ENCODE assay signal across 13 mouse cellular contexts in the genomic region with DNA sequence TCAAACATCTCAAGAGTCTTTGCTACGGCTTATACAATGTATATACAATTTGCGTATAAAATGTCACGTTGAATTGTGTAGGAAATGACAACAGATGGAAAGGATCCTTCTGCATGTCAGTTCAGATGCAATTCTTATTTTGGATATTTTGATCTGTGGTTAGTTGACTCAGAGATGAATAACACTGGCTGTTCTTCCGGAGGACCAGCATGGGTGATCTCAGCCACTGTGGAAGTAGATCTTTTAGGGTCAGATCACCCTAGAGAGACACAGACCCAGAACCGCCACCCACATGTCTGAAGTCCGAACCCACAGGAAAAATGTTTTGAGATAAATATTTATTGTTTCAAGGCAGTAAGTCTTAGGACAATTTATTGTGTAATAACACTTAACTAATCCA.
"Had no signal": no experiment of that assay in that cellular context is flagged by ENCODE, and none has a peak within 500 bp of the region (broad histone marks: within the 10 kb centered on the region; RNA-seq: fewer than 3 reads in every experiment).

No protein-coding gene starts in this region.

- H3K4me2 ChIP-seq: limb, embryonic 13.5 days; neural tube, embryonic 12.5 days had no signal

- H3K27ac ChIP-seq: limb, embryonic 13.5 days; liver, embryonic 14.5 days; midbrain, embryonic 10.5 days; neural tube, embryonic 12.5 days had no signal

- DNase-seq: kidney, adult 2 months; kidney, postnatal 10 days; left cerebral cortex, postnatal 4 days; lung, adult 2 months; lung, postnatal 10 days; lung, postnatal 4 days; midbrain, embryonic 14.5 days; right cerebral cortex, postnatal 25 days; thymus, postnatal 36 days had no signal

- H3K36me3 ChIP-seq: limb, embryonic 13.5 days; midbrain, embryonic 10.5 days; neural tube, embryonic 12.5 days had no signal

- H3K27me3 ChIP-seq: limb, embryonic 13.5 days; neural tube, embryonic 12.5 days had no signal

- H3K4me3 ChIP-seq: limb, embryonic 13.5 days; midbrain, embryonic 10.5 days; neural tube, embryonic 12.5 days had no signal

- H3K9me3 ChIP-seq: limb, embryonic 13.5 days; midbrain, embryonic 10.5 days; neural tube, embryonic 12.5 days had no signal

- H3K4me1 ChIP-seq: midbrain, embryonic 10.5 days; neural tube, embryonic 12.5 days had no signal

- H3K9ac ChIP-seq: limb, embryonic 13.5 days; liver, embryonic 14.5 days; neural tube, embryonic 12.5 days had no signal
